Mouse (Mus musculus): ENCODE data around the gene Gm5485.
A peak's percentile ranks its signal among the peaks of the same experiment; 100 is the strongest.

Gene Gm5485

DNA sequence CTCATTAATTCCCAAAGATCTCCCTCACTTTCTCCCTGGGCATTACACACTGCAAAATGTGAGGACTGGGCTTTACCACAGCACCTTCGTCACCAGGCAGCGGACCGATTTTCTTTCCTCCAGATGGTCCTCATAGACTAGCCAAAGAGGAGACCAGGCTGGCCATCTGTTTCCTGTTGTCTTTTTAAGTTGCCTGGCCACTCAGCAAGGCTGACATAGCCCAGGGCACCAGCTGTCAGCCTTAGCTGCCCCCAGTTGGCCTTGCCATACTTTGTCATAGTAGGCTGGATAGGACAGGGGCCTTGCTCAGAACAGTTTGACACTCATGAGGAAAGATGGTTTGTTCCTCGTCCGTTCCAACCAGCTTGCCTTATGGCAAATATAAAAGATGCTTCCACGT lies 39.8 kb downstream of the Gm5485 start:
- no peak for DNase-seq (ENCODE audit: low spot score)

DNA sequence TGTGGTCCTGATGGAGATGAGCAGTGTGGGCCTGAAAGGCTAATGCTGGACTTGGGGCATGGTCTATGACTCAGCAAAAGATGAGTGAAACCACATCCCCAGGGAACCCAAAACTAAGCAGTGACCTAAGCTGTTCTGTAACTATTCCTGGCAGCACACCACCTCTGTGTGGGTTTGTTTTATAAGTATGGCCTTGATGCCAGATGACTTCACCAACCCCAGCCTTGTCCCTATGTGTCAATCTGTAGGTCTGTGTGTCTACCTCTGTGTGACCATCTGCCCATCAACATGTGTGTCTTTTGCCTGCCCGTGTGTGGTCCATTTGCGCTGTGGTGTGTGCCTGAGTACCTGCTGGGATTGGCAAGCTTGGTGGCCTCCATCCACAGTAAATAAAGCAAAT lies 44.1 kb downstream of the Gm5485 start:
- DNase-seq (ENCODE audit: low spot score): no peak

DNA sequence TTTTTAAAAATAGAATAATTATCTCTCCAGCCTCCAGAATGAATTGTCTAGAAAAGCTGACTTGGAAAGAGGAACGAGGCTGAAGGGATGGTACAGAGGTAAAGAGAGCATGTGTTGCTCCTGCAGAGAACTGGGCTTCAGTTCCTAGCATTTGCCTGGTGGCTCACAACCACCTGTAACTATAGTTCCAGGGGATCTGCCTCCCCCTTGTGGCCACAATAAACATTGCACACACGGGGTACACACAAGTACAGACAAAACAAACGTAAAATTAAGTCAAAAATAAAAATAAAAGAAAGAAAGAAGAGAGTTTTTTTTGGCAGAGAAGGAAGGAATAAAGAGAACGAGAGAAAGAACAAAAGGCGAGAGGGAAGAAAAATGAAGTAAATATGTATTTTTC lies 45.4 kb downstream of the Gm5485 start:
- no peak for DNase-seq (ENCODE audit: low spot score)

DNA sequence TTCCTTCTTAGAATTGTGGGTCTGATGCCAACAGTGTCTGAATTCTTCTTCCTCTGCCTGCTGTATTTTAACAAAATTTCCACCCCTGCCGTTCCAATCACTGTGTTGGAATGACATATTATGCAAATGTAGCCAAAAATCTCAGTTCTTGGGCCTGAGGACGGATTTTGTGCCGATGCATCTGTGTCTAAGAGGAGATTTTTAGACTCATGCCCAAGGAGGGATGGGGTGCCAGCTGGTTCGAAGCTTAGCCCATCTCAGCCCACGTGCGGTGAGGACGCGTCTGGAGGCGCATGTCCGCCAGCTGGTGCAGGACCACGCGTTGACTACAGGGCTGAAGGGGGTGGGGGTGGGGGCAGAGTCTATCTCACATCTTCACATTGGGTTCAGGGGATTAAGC lies 51.3 kb downstream of the Gm5485 start:
- DNase-seq (ENCODE audit: low spot score): peak; percentile 8

DNA sequence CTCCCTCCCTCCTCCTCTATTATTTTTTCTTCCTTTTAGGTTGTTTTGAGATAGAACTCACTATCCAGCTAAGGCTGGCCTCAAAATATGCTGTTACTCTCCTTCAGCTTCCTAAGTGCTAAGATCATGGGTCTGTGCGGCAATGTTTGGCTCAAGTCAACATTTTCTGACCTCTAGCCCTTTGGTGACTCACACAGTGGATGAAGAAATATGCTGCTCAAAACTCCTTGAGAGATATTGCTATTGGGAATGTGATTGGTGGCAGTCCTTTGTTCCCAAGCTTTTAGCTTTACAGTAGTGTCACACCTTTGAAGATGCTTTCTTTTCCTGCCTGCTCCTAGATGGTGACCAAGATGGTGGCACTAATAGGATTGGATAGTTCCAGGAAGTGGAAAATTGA lies 55.8 kb downstream of the Gm5485 start:
- no peak for DNase-seq (ENCODE audit: low spot score)

DNA sequence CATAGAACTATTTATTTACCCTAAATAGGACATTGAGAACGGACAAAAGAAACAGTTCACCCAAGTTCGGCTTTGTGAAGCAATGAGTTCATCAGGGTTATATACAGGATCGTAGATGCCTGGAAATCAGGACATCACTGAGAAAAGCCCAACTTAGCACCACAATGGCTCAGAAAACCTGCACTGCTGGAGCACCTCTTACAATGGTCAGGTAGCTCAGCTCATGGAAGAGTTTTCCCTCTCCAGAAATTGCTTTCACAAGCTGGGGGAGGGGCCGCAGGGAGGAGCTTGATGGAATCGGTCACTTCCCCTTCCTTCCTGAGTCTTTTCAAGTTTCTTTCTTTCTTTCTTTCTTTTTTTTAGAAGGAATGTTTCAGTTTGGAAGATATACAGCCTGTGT lies 56.5 kb downstream of the Gm5485 start:
- no peak for DNase-seq (ENCODE audit: low spot score)

All from left cerebral cortex, adult 11 months (tissue).